Mouse (Mus musculus): ENCODE data around the gene Timmdc1.
A peak's percentile ranks its signal among the peaks of the same experiment; 100 is the strongest.
"Not testable (repeated sequence)": the region's sequence is repeated elsewhere in the genome, so short reads cannot be mapped to it uniquely, and the experiment has no call there.

Gene Timmdc1

DNA sequence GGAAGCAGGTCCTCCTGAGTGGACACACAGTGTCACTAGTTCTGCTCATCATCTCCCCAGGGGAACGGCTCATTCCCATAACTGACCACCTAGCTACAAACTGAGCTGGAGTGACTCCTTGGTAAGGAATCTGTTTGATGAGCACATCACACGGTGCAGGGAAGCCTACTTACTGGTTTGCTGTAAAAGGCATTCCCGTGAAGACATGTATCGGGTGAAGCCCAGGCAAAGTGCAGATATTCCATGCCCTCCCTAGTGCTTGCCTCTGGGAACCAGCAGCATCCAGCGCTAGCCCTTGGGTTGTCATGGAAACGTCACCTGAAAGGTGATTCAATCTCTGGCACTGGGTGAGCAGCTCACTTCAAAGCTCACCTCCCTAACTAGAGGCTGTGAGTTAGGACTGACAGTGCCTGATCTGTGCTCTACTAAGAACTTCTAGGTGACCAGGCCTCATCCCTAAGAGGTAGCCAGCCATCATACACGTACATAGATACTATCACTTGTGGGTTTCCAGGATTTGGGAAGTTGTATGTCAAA, 25.8 kb downstream of the Timmdc1 start:
- no peak for DNase-seq (ENCODE audit: low read depth)

DNA sequence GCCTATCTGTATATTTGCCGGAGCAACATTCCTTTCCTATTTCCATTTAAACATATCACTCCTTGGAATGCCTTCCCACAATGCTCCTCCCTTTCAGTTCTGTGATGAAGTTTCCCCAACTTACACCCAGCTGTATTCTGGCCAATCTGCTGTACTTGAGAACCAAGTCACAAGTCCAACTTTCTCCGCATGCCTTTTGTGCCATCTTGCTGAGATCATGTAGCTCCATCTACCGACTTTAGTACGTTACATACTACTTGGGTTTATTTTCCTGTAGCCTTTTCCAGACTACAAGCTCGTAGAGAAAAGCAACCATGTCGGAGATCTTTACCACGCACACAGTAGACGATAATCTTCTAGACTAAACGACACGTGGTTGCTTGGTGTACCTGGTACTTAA, 28.6 kb downstream of the Timmdc1 start:
- DNase-seq (ENCODE audit: low read depth): peak; percentile 29

DNA sequence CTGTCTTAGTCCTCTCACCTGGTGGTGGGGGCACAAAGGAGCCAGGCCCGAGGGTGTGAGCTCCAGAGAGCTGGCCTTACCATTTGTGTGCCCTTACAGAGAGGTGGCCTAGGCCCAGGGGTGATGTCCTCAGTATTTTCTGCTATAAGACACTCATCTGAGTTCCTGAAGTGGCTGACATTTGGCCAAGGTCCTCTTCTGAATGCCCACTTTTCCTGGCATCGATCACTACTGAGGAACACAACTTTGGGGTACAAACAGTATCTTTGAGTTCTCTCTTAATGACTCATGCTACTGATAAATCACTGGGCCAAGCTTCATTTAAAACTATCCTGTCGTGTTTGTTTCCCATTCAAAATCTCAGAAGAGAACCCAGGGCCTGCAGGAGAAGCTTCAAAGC, 29.9 kb downstream of the Timmdc1 start:
- DNase-seq (ENCODE audit: low read depth): no peak

DNA sequence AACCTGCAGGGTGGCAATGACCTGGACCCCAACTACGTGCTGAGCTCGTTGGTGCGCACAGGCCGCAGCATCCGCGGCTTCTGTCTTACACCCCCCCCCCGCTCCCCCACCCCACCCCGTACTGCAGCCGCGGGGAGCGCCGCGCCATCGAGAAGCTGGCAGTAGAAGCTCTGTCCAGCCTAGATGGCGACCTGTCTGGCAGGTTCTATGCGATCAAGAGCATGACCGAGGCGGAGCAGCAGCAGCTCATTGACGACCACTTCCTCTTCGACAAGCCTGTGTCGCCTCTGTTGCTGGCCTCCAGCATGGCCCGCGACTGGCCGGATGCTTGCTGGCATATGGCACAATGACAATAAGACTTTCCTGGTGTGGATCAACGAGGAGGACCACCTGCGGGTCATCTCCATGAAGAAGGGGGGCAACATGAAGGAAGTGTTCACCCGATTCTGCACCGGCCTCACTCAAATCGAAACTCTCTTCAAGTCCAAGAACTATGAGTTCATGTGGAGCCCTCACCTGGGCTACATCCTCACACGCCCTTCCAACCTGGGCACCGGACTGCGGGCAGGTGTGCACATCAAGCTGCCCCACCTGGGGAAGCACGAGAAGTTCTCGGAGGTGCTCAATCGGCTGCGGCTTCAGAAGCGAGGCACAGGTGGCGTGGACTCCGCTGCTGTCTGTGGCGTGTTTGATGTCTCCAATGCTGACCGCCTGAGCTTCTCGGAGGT, 38.7 kb downstream of the Timmdc1 start:
- DNase-seq (ENCODE audit: low read depth): no peak

DNA sequence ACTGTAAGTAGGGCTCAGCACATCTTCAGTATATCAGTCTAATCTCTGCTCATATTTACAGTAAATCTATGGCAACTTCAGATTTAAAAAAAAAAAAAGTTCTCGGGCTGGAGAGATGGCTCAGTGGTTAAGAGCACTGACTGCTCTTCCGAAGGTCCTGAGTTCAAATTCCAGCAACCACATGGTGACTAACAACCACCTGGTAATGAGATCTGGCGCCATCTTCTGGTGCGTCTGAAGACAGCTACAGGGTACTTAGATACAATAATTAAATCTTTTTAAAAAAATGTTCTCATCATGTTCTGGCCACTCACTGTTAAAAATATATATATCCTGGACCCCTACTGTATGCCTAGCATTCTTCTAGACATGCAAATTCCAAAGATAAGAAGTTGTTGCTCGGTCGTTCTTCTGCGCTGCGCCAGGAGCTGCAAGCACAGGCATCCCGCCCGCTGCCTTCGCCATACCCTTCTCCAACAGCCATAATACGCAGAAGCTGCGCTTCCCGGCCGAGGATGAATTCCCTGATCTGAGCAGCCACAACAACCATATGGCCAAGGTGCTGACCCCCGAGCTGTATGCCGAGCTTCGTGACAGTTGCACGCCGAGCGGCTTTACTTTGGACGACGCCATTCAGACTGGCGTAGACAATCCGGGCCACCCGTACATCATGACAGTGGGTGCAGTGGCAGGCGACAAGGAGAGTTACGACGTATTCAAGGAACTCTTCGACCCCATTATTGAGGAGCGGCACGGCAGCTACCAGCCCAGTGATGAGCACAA, 39.5 kb downstream of the Timmdc1 start:
- DNase-seq (ENCODE audit: low read depth): peak; percentile 17

DNA sequence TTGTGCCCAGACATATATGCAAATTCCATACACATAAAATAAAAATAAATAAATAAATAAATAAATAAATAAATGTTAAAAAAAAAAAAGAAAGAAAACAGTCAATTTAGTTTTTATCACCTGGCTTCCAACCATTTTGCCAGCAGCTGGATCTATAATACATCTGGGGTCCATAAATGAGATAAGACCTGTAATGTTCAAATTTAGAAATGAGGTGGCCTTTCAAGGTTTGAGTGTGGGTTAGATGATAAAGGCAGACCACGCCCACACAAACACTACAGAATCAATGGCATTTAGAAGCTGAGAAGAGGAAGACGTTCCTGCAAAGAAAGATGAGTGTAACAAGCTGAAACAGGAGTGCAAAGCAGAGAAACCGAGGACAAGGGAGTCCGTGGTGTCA, 41.1 kb downstream of the Timmdc1 start:
- DNase-seq (ENCODE audit: low read depth): no peak

DNA sequence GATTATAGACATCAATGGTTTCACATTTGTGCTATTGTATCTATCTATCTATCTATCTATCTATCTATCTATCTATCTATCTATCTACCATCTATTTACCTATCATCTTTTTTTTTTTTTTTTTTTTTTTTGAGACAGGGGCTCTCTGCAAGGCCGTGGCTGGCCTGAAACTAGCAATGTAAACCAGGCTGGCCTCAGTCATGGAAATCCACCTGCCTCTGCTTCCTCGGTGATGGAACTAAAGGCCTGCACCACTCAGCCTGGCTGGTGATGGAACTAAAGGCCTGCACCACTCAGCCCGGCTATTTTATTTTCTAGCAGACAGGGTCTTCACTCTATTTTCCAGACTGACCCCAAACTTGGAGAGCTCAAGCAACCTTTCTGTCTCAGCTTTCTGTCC, 44.2 kb downstream of the Timmdc1 start:
- DNase-seq (ENCODE audit: low read depth): no peak

DNA sequence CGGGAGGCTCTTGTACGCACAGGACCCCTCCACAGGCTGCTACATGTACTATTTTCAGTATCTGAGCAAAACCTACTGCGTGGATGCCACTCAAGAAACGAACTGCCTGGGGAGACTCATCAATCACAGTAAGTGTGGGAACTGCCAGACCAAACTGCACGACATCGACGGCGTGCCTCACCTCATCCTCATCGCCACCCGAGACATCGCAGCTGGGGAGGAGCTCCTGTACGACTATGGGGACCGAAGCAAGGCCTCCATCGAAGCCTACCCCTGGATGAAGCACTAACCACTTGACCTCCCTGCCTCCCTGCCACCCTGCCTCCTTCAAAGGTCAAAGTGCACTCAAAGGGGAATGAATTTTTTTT, 45.2 kb downstream of the Timmdc1 start:
- DNase-seq (ENCODE audit: low read depth): not testable (repeated sequence)

DNA sequence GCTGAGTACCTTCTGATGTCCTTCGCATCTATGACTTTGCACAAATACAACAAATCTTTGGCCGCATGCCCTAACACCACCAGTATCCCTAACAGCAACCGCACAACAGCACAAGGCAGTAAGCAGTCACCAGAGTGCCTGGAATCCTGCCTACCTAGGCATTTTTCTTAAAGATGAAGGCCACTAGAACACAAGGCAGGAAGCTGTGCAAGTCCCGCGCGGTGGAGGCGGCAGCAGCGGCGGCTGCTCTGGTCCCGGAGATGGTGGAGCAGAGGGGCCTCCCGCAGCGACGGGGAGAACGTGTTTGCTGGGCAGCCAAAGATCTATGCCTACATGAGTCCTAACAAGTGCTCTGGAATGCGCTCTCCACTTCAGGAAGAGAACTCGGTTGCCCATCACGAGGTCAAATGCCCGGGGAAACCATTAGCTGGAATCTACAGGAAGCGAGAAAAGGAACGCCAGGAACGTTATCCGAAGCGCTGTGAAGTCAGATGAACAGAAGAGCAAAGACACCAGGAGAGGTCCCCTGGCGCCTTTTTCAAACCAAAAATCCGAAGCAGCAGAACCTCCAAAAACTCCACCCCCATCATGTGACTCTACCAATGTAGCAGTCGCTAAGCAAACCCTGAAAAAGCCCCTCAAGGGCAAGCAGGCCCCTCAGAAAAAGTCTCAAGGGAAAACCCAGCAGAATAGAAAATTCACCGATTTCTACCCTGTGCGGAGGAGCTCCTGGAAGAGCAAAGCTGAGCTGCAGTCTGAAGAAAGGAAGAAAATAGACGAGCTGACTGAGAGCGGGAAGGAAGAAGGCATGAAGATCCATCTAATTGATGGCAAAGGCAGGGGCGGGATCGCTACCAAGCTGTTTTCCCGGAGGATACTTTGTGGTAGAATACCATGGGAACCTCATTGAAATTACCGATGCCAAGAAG, 45.9 kb downstream of the Timmdc1 start:
- peak; percentile 19 for DNase-seq (ENCODE audit: low read depth)

DNA sequence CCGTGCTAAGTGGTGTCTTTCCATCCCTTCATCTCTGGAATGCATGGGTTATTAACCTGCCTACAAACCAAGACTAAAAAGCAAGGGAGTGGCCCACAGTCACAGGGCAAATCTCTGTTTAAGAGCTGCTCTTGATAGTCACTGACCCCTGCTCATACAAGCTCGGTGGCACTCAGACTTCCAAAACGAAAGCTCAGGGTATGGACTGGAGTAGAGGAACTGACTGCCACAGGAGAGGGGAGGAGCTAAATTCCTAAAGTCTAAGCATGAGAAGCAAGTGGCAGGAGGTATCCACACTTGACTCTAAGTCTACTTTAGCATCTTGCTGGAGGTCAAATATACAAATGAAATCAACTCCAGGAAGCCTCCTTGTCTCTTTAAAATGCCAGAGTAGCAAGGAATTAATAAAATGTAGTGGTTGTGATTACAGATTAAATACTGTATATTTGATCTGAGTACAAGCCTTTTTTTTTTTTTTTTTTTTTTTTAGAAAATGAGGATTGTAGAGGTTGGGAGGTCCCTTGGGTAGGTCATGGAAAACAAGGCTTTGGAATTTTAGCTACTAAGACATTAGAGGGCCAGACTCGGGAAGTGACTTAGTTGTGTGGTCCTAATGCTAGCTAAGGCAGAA, 46.7 kb downstream of the Timmdc1 start:
- no peak for DNase-seq (ENCODE audit: low read depth)

DNA sequence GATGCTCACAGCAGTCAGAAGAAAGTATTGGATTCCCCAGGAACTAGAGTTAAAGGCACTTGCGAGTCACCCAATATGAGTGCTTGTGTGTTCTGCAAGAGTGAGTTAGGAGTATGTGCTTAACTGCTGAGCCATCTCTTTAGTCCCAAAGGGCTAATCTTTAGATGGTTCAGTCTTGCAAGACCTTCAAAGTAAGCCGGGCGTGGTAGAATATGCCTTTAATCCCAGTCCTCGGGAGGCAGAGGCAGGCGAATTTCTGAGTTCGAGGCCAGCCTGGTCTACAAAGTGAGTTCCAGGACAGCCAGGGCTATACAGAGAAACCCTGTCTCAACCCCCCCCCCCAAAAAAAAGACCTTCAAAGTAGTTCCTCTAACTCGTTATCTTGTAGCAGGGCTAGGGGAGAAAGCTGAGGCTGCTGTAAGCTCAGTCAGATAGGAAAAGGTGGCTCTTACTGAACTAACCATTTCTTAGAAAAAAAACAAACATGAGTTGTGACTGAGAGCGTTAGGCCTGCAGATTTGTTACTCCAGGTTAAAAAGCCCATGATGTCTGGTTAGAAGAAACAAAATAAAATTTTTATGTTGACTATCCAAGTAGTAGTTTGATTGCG, 47.7 kb downstream of the Timmdc1 start:
- no peak for DNase-seq (ENCODE audit: low read depth)

DNA sequence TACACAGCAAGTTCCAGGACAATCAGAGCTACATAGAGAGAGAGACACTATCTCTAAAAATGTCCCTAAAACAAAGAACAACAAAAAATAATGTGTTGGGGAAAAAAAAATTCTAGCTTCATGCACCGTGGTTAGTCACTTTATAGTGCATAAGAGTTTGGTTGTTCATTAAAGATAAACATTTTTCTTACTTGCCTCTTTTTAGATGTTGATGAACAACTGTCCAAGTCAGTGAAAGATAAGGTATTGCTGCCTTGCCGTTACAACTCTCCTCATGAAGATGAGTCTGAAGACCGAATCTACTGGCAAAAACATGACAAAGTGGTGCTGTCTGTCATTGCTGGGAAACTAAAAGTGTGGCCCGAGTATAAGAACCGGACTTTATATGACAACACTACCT, 48.8 kb downstream of the Timmdc1 start:
- DNase-seq (ENCODE audit: low read depth): no peak

DNA sequence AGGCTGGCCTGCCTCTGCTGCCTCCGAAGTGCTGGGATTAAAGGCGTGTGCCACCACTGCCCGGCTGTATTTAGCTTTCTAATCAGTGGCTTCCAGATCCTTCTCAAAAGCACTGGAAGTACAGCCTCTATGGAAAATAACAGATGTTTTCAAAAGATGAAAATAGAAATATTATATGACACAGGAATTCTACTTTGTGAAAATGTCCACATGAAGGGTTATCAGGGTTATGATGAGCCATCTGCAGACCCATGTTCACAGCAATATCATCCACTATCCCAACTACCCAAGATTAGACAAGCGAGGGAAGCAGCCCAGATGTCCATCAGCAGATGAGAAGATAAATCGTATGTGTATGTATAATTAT, 50.0 kb downstream of the Timmdc1 start:
- no peak for DNase-seq (ENCODE audit: low read depth)

DNA sequence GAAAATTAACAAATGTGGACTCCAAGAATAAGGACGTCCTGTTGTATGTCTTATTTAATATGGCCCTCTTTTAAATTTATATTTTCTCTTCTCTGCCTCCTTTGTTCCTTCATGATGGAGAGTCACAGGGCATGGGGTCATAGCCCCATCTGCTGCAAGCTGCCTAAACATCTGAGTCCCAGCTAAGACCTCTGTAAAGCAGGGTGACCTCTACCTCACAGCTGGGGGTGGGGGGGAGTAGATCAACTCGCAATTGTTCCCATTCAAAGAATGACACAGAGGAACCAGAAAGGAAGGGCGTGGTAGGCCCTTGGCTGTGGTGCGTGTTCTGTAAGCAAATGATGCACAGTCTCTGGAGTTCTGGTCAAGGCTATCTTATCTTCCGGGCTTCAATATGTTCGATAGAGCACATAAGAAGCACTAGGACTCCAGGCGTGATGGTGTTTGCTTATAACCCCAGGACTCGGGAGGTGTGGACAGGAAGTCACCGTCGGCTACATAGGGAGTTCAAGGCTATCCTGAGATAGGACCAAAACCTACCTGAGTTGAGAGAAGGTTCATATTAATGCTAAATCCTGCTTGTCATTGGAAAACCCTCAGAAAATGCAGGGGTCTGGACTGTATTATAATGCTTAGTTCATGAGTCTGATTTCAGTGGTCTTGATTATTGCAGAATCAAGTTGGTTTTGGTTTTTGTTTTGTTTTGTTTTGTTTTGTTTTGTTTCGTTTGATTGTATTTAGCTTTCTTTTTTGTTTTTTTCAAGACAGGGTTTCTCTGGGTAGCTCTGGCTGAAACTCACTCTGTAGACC, 50.6 kb downstream of the Timmdc1 start:
- no peak for DNase-seq (ENCODE audit: low read depth)

DNA sequence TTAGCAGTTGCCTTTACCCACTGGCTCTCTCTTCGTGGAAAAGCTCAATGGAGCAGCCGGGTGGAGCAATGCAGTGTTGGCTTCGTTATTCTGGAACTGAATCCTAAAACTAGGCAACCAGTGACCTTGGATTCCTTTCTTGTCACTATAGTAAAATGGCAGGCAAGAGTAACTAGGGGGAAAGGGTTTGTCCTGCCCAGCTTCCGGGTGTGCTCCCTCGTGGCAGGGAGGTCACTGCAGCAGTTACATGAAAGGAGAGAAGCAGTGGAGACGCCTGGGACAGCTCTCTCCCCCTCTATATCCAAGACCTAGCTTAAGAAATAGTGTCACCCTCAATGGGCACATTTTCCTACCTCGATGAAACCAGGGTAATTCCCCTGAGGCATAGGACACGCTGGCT, 53.0 kb downstream of the Timmdc1 start:
- no peak for DNase-seq (ENCODE audit: low read depth)

DNA sequence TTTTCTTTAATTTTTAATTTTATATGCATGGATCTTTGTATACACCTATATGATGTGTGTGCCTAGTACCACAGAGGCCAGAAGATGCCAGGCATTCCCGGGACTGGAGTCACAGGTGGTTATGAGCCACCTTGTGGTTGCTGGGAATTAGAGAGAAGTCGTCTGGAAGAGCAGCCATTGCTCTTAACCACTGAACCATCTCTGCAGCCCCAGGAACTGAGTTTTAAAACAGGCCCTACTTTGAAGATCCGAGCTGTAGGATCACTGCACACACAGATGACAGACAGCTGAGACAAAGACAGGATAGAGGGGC, 53.8 kb downstream of the Timmdc1 start:
- DNase-seq (ENCODE audit: low read depth): no peak

DNA sequence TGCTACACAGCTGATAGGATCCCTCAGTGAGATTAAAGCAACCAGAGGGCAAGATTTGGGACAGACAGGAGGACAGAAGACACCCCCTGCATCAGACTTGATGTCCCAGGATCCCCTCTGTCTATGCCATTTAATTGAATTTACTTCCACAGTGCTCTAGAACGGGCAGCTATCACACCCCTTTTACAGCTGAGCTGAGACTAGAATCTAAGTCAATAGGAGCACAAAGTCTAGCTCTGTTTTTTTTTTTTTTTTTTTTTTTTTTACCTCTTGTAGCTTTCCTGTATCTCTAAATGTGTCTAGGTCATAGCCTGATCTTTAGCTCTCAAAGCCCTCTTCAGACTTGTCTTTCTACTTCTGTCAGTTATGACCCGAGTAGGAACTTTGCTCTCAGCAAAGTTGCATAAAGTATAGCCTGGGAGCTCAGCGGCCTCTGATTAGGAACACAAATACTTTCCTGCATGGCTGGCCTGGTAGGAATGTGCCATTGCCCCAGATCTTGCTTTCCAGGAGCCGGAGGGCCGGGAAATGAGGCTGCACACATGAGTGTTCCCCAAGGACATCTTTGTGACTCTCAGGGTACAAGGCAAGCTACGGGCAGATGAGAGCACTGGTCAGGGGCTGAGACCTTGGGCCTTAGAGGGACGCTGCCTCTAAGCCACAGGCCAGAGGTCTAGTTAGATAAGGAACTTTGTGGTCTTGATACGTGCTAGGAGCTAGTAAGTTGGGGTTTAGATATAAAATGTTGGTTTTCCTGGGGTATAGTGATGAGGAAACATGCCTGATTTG, 54.4 kb downstream of the Timmdc1 start:
- no peak for DNase-seq (ENCODE audit: low read depth)

DNA sequence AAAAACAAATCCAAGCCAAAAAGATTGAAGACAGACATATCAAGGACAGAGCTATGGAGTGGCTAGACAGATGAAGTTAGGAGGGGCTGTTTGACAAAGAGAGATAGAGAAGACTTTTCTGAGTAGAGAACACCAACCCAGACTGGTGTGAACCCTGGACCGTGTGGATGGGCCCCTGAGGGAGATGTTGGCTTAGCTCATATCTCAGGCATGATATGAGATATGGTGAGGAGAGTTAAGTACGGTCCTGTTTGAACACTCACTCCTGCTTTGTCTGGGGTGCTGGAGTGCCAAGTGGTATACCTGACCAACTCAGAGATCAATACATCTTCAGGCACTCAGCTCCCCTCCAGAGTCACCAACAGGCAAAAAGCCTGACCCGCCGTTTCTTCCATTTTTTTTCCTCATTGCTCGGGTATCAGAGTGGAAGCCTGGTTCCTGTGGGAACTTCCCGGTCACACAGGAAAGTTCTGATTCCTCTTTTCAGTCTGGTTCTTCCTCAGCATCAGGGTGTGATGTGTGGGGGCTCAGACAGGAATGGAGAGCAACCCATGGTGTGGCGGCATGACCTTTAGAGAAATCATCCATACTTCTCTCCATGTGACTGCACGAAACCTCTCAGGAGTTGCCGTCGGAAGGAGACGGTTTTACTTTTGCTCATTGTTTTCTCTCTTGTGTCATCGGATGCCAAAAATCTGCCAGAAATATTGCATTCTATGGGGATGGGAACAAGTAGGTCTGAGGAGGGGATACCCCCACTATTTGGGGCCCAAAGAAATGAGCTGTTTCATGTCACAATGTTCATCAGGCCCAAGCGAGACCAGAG, 55.2 kb downstream of the Timmdc1 start:
- no peak for DNase-seq (ENCODE audit: low read depth)

DNA sequence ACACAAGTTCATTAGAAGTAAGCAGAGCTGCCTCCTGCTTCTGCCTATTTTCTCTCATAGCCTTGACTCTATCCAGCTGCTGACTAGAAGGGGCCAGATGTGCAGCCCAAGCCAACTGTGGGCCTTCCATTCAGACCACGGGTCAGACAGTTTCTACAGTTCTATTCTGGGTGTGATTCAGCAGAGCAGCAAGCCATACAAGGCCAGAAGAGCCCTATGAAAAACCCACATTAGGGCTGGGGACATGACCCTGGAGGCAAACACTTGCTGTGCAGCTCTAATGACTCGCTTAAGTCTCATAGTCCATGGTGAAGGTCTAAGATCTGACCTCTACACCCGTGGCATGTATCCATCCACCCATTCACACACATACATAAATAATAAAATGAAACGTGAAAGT, 56.4 kb downstream of the Timmdc1 start:
- no peak for DNase-seq (ENCODE audit: low read depth)
